Mouse (Mus musculus): Measurements from ENCODE around the gene Col12a1. TPM values are rescaled to one million over a fixed set of nuclear protein-coding genes. Genes with fewer than 3 reads are reported as not detected.

The Col12a1 gene
- polyA plus RNA-seq, 1 experiment = not detected

- H3K4me1 ChIP-seq (ENCODE audit: control insufficient read depth) = no peaks in the 10 kb centered on the region
- no peak overlapping the region for H3K4me3 ChIP-seq (replicated peaks)
- TF ChIP-seq GATA1 (IDR thresholded peaks at IDR 0.05; ENCODE audit: low read length) (no peak), TAL1 (IDR thresholded peaks at IDR 0.05; ENCODE audit: low read length) (no peak)
- H3K36me3 ChIP-seq (ENCODE audit: control insufficient read depth) = no peaks in the 10 kb centered on the region
- peaks cover 2% of the 10 kb centered on the region; the same call in 1 of the 2 replicates for H3K9me3 ChIP-seq (ENCODE audit: control insufficient read depth, low read length)
- no peaks in the 10 kb centered on the region for H3K27me3 ChIP-seq (ENCODE audit: control insufficient read depth)
Measured at GRCm38 (mm10) chr9:79653327-79654150, 65.1 kb downstream of the Col12a1 start.

DNA sequence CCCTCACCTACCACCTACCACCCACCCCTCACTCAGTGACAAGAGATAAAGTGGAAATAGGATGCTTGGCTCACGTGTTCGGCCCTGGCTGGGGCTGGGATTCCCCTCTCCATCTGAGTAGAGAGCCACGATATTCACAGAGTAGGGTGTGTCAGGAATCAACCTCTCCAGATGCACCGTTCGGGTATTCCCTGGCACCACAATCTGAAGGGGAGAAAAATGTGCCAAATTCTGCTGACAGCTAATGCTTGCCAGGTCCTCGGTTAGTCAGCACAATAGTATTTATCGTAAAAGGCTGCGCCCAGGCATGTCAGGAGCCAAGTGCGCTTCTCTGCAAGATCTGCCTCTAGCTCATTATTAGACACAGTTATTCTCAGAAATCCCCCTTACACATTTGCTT is 70.0 kb downstream of the Col12a1 start:
- Histone ChIP-seq H3K4me1 (ENCODE audit: control insufficient read depth) (no peaks in the 10 kb centered on the region), H3K27me3 (ENCODE audit: control insufficient read depth) (no peaks in the 10 kb centered on the region), H3K4me3 (replicated peaks) (no peak overlapping the region), H3K9me3 (ENCODE audit: control insufficient read depth, low read length) (peaks cover 2% of the 10 kb centered on the region; the same call in 1 of the 2 replicates), H3K36me3 (ENCODE audit: control insufficient read depth) (no peaks in the 10 kb centered on the region)
- no peak for TF ChIP-seq TAL1 (IDR thresholded peaks at IDR 0.05; ENCODE audit: low read length)
- TF ChIP-seq GATA1 (IDR thresholded peaks at IDR 0.05; ENCODE audit: low read length) = no peak

DNA sequence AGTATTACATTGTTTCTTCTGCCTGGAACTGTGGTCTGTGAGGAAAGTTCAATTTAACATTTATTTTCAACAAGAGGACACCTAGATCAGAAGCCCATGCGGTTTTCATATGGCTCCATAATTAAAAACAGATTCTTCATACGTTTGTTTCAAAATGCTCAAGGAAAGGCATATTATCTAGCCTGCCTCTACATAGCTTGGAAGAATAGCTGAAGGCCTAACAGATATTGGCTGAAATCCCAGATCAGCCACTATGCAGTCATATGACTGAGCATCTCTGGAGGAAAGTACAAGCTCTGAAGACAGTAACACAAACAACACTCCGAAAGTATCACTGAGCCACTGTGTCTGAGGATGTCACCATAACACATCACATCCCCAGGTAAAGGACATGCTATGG is 72.9 kb downstream of the Col12a1 start:
- H3K4me1 ChIP-seq (ENCODE audit: control insufficient read depth) = no peaks in the 10 kb centered on the region

GRCm38 (mm10) chr9:79639430-79640090 is 79.1 kb downstream of the Col12a1 start:
- no peak for TF ChIP-seq GATA1 (IDR thresholded peaks at IDR 0.05; ENCODE audit: low read length)
- no peak for TF ChIP-seq TAL1 (IDR thresholded peaks at IDR 0.05; ENCODE audit: low read length)
- no peaks in the 10 kb centered on the region for H3K4me1 ChIP-seq (ENCODE audit: control insufficient read depth)
- no peaks in the 10 kb centered on the region for H3K27me3 ChIP-seq (ENCODE audit: control insufficient read depth)
- no peak overlapping the region for H3K4me3 ChIP-seq (replicated peaks)
- H3K36me3 ChIP-seq (ENCODE audit: control insufficient read depth) = no peaks in the 10 kb centered on the region
- no peaks in the 10 kb centered on the region for H3K9me3 ChIP-seq (ENCODE audit: control insufficient read depth, low read length)

More for the DNA sequence above, 72.9 kb downstream of the Col12a1 start:
- no peak overlapping the region for H3K4me3 ChIP-seq (replicated peaks)
- H3K27me3 ChIP-seq (ENCODE audit: control insufficient read depth) = no peaks in the 10 kb centered on the region
- TF ChIP-seq TAL1 (IDR thresholded peaks at IDR 0.05; ENCODE audit: low read length) (no peak), GATA1 (IDR thresholded peaks at IDR 0.05; ENCODE audit: low read length) (no peak)
- no peaks in the 10 kb centered on the region for H3K36me3 ChIP-seq (ENCODE audit: control insufficient read depth)
- no peaks in the 10 kb centered on the region for H3K9me3 ChIP-seq (ENCODE audit: control insufficient read depth, low read length)

- Histone ChIP-seq H3K4me1 (ENCODE audit: control insufficient read depth) (no peaks in the 10 kb centered on the region), H3K36me3 (ENCODE audit: control insufficient read depth) (no peaks in the 10 kb centered on the region), H3K27me3 (ENCODE audit: control insufficient read depth) (no peaks in the 10 kb centered on the region), H3K9me3 (ENCODE audit: control insufficient read depth, low read length) (no peaks in the 10 kb centered on the region), H3K4me3 (replicated peaks) (no peak overlapping the region)
- TF ChIP-seq TAL1 (IDR thresholded peaks at IDR 0.05; ENCODE audit: low read length) (no peak), GATA1 (IDR thresholded peaks at IDR 0.05; ENCODE audit: low read length) (no peak)
Measured at GRCm38 (mm10) chr9:79637879-79638278, 80.8 kb downstream of the Col12a1 start.

- H3K27me3 ChIP-seq (ENCODE audit: control insufficient read depth) = no peaks in the 10 kb centered on the region
- H3K4me3 ChIP-seq (replicated peaks) = no peak overlapping the region
- no peaks in the 10 kb centered on the region for H3K4me1 ChIP-seq (ENCODE audit: control insufficient read depth)
- TF ChIP-seq GATA1 (IDR thresholded peaks at IDR 0.05; ENCODE audit: low read length) (no peak), TAL1 (IDR thresholded peaks at IDR 0.05; ENCODE audit: low read length) (no peak)
- no peaks in the 10 kb centered on the region for H3K9me3 ChIP-seq (ENCODE audit: control insufficient read depth, low read length)
- H3K36me3 ChIP-seq (ENCODE audit: control insufficient read depth) = no peaks in the 10 kb centered on the region
Measured at GRCm38 (mm10) chr9:79634076-79634475, 84.6 kb downstream of the Col12a1 start.

- H3K36me3 ChIP-seq (ENCODE audit: control insufficient read depth) = no peaks in the 10 kb centered on the region
- H3K27me3 ChIP-seq (ENCODE audit: control insufficient read depth) = no peaks in the 10 kb centered on the region
- no peaks in the 10 kb centered on the region for H3K9me3 ChIP-seq (ENCODE audit: control insufficient read depth, low read length)
- no peak overlapping the region for H3K4me3 ChIP-seq (replicated peaks)
- no peaks in the 10 kb centered on the region for H3K4me1 ChIP-seq (ENCODE audit: control insufficient read depth)
- TF ChIP-seq GATA1 (IDR thresholded peaks at IDR 0.05; ENCODE audit: low read length) = no peak
- TF ChIP-seq TAL1 (IDR thresholded peaks at IDR 0.05; ENCODE audit: low read length) = no peak
Measured at GRCm38 (mm10) chr9:79631186-79631585, 87.4 kb downstream of the Col12a1 start.

DNA sequence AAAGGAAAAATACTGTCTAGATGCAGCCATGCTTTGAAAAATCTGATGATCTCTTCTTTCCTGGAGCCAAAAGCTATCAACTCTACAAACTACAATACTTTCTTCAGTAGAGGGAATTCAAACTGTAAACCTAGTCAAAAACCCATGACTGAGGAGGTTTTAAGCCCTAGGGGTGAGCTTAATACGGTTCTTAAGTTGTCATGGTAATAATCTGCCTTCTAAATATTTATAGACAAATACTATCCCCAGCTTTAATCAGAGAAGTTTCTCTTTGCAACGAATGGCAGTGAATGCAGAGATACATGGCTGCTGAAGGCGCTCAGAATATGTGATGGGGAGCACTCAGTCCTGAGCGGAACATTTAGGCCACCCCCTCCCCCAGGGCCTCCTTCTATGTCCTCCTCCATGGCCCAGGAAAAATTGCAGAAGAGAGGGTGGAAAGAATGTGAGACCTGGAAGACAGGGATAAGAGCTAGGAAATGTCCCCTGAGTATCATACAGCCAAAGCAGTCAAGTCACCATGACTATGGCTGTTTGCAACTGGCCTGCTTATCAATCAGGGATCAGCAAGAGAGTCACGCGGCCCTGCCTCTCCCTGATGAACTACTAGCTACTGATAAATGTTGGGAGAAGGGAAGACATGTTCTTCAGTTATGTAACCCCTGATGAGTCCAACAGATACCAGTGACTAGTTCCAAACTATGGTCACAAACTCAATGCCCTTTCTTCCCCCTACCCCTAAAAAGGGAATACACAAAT is 99.6 kb downstream of the Col12a1 start:
- TF ChIP-seq GATA1 (IDR thresholded peaks at IDR 0.05; ENCODE audit: low read length) = no peak
- no peak for TF ChIP-seq TAL1 (IDR thresholded peaks at IDR 0.05; ENCODE audit: low read length)
- no peaks in the 10 kb centered on the region for H3K4me1 ChIP-seq (ENCODE audit: control insufficient read depth)
- H3K9me3 ChIP-seq (ENCODE audit: control insufficient read depth, low read length) = no peaks in the 10 kb centered on the region
- H3K36me3 ChIP-seq (ENCODE audit: control insufficient read depth) = no peaks in the 10 kb centered on the region
- no peaks in the 10 kb centered on the region for H3K27me3 ChIP-seq (ENCODE audit: control insufficient read depth)
- H3K4me3 ChIP-seq (replicated peaks) = no peak overlapping the region

- H3K4me3 ChIP-seq (replicated peaks) = no peak overlapping the region
- no peaks in the 10 kb centered on the region for H3K36me3 ChIP-seq (ENCODE audit: control insufficient read depth)
- TF ChIP-seq GATA1 (IDR thresholded peaks at IDR 0.05; ENCODE audit: low read length) (no peak), TAL1 (IDR thresholded peaks at IDR 0.05; ENCODE audit: low read length) (no peak)
- no peaks in the 10 kb centered on the region for H3K4me1 ChIP-seq (ENCODE audit: control insufficient read depth)
- no peaks in the 10 kb centered on the region for H3K27me3 ChIP-seq (ENCODE audit: control insufficient read depth)
- no peaks in the 10 kb centered on the region for H3K9me3 ChIP-seq (ENCODE audit: control insufficient read depth, low read length)
Measured at GRCm38 (mm10) chr9:79617336-79617735, 101.3 kb downstream of the Col12a1 start.
